Mouse (Mus musculus) heart, adult 2 months (tissue): Measurements from ENCODE around the gene Acads.
"Not testable (repeated sequence)": the region's sequence is repeated elsewhere in the genome, so short reads cannot be mapped to it uniquely, and the experiment has no call there.

Source experiments
- CTCF ChIP-seq: fragments of 200-600 bp; IDR thresholded peaks from 2 replicates; pipeline ENCODE4 v1.8.1; 2022; ENCODE audit warnings: antibody characterized with exemption, mild to moderate bottlenecking, moderate library complexity
- EP300 ChIP-seq: fragments of 200-500 bp; IDR thresholded peaks from 2 replicates; pipeline ENCODE4 v1.6.1; 2011; ENCODE audit warnings: low read depth, low read length, control low read depth; ENCODE audit not compliant: insufficient read depth
- POLR2A ChIP-seq: fragments of 200-500 bp; IDR thresholded peaks from 2 replicates; pipeline ENCODE4 v1.6.1; 2011; ENCODE audit warnings: mild to moderate bottlenecking, low read depth, low read length, control low read depth; ENCODE audit not compliant: insufficient read depth

DNA sequence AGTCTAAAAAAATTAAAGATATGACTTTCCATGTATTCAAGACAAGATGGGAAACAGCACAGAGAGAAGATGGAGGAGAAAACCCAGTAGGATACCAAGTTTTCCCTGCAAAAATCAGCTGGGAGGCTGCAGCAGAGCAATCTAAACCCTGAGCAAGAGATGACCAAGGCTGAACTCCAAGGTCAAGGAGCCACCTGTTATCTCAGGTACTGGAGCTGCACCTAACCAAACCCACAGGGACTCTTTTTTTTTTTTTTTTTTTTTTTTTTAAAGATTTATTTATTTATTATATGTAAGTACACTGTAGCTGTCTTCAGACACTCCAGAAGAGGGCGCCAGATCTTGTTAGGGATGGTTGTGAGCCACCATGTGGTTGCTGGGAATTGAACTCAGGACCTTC lies 29.7 kb upstream of the Acads start:
- TF ChIP-seq CTCF, POLR2A, EP300: not testable (repeated sequence)
